Mouse (Mus musculus) heart, postnatal 4 days (tissue): ENCODE results near the gene Tmem184c. TPM values are rescaled to one million over a fixed set of nuclear protein-coding genes. Genes with fewer than 3 reads are reported as not detected.
A peak's percentile ranks its signal among the peaks of the same experiment; 100 is the strongest.

Experiments used
- DNase-seq: peaks from one replicate; pipeline ENCODE4 v3.0.0; 2021
- total RNA-seq, 2 experiments: library from RNA; stranded (reverse); gene quantifications; 2 replicates each; pipeline ENCODE4 v1.2.3; 2021

Tmem184c gene
- total RNA-seq = 10 to 100 TPM; 15.5 to 18.3 TPM

DNA sequence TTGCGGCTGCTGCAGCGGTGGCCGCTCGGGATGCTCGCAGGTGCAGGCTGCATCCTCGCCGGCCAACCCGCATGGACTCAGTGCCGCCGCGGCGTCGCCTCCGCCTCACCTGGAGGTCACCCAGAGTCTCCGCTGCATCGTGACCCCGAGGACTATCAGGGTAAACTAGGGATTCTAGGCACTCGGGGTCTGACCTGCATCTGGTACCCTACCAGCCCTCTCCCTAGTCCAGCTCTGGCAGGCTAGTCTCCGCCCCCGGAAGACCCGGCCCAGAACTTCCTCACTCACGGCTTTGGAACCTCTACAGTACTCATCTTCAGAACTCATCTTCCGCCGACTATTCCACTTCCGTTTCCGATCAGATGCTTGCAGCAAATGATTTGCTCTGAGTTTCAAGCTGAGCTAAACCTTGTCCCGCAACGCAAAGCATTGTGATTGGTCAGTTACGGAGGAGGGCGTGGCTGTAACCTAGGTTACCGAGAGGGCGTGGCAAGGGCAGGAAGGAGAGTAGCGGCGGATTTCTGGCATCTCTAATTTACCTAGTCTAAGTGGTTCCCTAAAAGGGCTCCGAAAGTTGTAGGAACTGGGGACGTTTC is at the start of gene Tmem184c:
TSS of gene Tmem184c (minus strand) at position 325 of the 596 bp plus-strand sequence.
- DNase-seq = peak; percentile 98

DNA sequence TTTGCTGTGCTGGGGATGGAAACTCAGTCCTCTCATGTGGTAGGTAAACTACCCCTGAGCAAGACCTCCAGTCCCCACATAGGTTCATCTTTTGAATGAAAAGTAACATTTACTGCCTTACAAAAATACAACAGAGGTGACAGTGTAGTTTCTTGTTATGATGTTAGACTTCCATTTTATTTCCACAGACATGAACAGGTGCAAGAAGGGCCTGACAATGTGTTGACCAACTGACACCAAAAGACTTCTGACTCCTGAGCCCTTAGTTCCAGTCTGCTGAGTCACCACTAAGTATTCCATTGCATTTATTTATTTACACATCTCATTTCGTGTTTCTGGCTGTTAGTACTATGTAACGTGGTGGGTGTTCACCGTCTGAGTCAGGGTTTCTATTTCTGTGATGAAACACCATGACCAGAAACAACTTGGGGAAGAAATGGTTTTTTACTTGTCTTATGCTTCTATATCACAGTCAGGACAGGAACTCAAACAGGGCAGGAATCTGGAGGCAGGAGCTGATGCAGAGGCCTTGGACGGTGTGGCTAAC is 49.1 kb upstream of the Tmem184c start:
- no peak for DNase-seq

DNA sequence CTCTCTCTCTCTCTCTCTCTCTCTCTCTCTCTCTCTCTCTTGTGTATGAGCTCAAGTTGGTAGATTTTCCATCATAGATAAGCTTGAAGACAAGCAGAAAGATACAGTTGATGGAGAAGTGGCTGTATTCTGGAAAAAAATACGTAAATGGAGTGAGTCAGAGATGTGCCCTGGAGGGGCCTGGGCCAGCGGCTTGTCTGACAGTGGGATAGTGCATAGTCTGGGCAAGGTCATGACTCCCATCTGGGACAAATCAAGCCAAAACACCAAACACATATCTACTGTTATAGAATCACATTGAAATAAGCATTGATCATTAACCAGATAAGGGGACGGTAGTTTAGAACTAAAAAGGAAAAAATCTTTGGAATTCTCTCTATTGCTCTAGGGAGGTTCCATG is 47.9 kb upstream of the Tmem184c start:
- no peak for DNase-seq

DNA sequence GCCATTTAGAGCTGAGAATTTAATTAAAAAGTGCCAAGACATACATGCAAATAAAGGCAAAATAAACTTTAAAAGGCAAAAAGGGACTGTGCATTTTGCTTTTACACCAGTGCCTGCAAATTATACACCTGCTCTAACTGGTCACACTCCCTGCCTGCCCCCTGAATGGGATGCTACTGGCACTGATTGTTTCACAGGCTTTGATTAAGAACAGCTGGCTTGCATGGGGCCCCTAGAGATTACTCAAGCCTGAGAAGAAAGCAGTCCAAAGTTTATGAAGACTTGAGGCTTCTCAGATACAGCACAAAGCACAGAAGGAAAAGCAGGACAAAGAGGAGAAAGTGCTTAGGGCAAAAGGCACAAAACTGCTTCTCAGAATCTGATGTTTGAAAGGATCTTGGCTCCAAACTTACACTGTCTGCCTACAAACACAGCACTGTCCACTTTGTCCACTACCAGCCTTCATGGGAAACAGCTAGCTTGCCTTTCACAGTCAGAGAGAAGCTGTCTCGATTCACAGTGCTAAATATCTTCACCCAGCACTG is 40.2 kb upstream of the Tmem184c start:
- DNase-seq = no peak

DNA sequence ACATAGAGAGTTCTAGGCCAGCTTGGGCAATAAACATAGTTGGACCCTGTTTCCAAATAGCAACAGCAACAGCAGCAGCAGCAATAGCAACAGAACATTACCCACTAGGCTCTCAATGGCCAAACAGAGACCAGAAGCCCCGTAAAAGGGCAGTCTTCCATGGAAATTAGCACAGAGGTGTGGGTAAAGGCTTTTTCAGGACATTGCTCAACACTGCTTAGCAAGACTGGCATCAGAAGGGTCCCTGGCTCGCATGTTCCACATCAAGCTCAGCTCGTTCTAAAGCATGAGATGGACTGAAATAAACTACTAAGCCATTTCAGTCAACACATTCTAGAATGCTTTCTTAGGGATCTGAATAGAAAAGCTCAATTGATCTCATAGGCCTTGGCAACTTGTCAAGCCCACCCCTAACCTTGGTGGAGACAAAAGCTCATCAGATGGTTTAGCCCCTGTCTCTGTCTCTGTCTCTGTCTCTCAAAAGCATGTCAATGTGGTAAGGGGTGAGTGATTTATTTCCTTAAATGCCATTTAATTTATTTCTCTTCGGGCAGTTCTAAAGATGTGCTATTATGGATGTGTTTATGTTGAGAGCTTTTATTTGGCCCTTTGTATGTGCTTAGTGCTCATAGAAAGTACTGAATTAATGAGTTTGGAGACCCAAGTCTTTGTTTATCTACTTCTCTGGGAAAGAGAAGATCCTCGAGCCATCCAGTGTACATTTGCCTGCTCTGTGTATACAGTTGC is 29.8 kb upstream of the Tmem184c start:
- no peak for DNase-seq

DNA sequence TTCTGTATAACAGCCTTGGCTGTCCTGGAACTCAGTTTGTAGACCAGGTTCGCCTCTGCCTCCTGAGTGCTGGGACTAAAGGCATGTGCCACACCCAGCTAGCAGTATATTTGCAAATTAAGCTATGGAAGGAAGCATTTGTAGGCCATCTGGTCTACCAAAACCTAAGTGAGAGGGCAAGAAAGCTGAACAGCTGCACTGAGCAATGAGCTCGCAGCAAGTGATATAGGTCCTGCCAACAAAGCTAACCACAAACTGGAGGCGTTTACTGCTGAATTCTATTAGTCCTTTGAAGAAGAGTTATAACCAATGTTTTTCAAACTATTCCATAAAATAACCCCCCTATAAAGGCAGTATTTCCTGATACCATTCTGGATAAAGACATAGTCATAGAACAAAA is 27.1 kb upstream of the Tmem184c start:
- DNase-seq = no peak

DNA sequence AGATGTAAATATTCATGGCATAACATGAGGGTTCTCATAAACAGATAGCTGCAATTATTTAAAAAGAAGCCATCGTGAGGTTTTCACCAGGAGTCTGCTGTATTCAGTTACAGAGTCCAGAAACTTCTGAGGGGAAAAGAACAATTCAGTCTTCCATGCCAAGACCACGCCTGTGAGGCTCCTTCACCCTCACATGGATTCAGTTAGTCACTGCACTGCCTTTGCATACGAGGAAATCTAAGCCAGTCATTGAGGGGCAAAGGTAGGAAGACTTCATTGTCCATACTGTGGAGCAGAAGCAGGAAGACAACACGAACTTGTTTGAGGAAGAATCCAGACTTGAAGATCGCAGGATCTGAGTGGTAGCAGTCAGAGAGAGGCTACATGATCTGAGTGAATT is 23.5 kb upstream of the Tmem184c start:
- DNase-seq = no peak

DNA sequence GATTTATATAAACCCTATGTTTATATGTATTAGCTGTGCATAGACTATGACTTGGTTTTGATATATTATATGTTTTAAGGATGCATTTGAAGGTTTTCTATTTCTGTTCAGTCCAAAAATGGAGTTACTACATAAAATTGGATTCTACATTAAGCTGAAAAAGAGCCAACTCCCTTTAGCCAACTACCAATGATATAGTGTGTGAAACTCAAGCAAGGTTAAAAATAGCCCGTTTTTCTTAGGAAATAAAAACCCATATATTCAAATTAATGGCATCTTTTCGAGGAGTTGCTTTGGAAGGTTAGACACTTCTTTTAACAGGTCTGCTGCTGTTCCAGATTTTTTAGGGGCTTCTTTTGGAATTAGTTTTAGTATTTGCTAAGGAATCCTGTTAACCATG is 22.7 kb upstream of the Tmem184c start:
- DNase-seq = no peak

DNA sequence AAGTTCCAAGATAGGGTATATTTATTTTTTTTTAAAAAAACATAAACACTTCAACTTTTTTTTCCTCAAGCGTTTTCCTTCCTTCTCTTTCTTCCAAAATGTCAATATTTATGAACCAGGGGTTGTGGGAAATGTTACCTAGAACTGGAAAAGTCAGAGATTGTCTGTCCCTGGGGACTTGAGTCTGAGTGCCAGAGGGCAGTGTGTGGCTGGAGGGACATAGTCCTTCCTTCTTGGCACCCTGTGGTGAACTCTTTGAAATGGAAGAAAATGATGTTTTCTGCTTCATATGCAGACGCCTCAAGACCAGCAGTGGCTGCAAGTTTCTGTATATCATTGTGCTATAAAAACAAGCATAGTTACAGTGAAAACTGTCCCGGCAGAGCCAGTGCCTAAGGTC is 20.2 kb upstream of the Tmem184c start:
- no peak for DNase-seq

DNA sequence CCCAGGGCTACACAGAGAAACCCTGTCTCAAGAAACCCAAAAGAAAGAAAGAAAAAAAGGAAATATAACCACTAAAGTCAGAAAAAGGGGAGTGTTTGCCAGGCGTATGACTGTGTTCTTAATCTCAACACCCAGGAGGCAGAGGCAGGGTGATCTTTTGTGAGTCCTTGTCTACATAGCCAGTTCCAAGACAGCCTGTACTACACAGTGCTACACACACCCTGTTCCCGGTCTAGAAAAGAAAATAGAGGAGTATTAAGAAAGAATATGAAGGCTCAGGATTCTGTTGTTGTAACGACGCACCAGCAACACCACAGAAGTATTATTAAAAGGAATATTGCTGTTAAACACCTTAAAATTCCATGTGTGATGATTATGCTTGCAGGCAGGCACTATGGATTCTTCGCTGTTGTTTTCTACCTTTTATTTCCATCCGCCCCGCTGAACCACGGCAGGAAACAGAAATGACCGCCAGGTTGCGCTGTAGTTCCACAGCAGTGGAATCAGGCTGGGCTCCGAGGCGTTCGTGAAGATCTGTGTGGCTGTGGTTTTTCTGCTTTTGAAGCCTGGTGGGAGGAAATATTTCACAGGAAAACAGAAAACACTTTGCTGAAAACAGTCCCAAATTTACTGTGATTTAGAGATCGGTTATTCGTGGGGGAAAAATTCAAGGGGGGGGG is 19.5 kb upstream of the Tmem184c start:
- DNase-seq = peak; percentile 92

DNA sequence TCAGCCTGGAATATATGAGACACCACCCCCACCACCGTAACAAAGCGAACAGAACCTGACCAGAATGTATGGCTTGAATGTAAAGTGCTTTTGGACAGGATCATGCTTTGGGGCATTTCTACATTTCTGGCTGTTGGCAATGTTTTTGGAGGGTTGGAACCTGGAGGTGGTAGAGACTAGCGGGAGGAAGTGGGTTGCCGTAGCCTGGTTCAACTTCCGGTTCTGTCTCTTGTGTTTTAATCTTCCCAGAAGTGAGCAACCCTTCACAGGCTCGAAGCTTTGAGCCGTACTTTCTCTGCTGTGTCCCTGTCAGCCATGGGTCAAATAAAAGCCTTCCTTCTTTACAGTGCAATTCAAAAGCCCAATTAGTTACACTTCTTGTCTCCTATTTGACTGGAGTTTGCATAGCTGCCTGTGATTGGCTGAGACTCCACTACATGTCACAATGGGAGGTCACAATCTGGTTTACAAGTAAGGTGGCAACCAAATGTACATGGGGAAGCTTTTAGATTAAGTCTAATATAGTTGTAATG is 13.2 kb upstream of the Tmem184c start:
- DNase-seq = no peak

DNA sequence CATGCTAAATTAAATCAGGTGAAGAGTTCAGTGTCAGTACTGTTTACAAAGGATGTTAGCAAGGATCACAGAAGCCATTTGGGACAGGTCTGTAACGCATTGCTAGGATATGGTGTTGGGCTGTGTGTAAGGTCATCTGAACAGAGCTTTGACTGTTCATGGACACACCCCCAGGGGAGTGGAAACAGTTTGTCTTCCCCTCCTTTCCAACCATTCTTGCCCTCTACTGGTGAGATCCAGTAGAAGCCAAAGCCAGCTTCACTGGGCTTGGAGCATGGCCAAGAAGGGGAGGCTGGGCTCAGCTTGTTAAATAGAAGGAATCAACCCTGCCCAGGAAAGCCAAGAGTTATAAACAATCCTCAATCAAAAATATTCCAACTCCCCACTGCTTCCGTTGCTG is 7.4 kb upstream of the Tmem184c start:
- DNase-seq = peak; percentile 76

DNA sequence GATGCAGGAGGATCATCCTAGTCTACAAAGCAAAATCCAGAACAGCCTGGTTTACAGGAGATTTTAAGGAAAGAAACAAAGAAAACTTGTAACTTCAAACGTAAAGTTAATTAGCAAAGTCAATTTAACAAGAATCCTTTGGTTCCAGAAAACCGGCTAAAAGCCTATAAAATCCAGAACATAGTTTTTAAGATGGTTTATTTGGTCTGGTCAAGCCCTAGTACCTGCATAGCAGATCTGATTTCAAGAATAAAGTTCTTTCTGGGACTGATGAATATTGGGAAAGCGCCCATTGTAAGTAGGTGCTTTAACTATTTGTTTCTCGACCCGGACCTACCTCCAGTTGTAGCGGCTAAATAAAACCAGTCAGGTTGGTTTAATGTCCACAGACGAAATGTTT is 877 bp downstream of the Tmem184c start:
- DNase-seq = no peak

DNA sequence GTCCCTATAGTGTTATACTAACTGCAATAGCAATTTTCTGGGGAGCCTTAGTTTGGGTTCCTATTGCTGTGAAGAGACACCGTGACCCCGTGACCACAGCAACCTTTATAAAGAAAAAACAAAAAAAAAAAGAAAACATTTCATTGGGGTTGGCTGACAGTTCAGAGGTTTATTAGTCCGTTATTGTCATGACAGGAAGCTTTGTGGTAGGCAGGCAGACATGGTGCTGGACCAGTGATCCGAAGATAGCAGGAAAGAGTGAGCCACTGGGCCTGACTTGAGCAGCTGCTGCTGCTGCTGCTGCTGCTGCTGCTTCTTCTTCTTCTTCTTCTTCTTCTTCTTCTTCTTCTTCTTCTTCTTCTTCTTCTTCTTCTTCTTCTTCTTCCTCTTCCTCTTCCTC is 26.3 kb downstream of the Tmem184c start:
- DNase-seq = no peak

DNA sequence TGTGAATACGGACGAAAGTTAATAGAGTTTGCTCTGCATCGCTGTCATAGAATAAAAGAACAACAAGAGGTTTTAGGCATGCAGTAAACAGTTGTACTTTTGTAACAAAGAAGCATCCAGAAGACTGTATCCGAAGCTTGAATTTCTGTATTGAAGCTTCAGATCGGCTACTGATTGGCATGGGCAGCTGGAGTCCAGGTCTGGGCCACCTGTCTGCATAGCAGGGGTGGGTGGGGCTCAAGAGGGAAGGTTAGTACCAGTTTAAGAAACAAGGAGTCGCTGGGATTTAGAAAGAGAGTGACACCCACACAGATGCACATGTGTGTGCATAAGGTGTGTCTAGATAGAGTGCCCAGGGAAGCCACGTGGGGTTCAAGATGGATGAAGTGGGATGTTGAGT is 32.8 kb downstream of the Tmem184c start:
- DNase-seq = no peak

DNA sequence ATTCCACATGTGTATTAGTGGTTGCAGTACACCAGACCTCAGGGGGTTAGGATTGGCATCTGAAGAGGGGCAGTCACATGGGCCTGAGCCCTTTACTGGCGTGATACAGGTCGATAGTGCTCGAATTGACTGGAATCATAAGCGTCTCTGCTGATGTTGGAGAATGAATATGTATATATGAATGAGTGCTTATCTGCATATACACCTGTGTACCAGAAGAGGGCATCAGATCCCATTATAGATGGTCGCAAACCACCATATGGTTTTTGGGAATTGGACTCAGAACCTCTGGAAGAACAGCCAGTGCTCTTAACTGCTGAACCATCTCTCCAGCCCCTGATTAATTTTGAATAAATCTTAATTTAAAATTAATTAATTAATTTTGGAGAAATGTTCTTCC is 36.3 kb downstream of the Tmem184c start:
- DNase-seq = no peak

DNA sequence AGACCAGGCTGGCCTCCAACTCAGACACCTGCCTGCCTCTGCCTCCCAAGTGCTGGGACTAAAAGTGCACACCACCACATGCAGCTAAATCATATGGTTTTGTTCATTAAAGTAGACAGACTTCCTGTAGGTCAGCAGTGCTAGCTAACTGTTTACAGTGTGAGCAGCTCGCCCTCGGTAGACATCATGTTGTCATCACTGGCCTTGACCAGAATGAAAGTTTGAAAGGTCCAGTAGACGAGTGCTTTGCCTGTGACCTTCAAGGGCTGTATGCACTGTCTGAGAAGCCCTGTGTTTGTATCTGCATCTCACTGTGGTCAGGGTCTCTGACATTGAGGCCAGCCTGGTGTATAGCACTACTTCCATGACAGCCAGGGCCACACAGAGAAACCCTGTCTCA is 49.1 kb downstream of the Tmem184c start:
- no peak for DNase-seq

DNA sequence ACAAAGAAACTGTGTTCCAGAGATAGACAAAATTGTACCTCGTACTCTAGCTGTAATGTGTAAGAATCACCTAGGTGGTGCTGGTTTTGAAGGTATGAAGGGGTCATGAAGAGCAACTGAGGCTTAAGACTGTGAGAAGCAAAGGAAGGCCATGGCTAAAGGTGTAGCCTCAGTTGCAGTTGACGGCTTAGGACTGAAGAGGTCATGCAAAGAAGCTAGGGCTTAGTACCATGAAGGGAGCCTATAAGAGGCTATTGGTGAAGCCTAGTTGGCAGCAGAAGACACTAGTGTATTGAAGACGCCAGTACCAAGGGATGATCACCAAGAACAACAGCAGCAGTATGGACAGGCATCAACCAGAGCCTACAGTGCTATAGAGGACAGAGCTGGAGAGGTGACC is 58.0 kb downstream of the Tmem184c start:
- DNase-seq = no peak

DNA sequence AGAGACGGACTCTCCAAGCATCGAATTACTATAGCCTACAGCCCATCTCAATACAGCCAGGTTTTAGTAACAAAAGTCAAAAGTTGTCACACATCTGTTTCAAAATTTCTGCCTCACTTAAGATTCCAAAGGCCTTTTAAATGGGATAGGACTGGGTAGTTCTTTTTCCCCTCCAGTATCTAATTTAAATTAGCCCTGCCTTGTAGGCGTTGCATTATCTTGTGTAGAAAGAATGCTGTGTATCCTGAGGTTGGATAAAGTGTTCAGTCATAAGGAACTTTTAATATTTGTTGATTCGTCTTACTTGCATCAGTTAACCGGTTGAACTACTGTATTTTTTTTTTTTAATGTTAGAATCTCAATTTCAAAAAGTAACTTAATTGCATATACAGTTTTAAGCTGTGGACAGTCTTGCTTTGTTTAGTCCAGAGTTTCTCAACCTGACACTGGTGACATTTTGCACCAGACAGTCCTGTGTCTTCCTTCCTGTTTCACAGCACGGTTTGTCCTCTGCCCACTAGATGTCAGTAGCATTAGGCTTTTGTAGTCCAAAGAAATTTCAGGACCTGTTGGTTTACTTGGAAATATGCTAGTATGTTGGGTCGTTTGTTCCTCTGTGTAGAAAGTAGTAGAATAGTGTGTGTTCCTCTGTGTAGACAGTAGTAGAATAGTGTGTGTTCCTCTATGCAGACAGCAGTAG is 60.5 kb downstream of the Tmem184c start:
- DNase-seq = peak; percentile 41

DNA sequence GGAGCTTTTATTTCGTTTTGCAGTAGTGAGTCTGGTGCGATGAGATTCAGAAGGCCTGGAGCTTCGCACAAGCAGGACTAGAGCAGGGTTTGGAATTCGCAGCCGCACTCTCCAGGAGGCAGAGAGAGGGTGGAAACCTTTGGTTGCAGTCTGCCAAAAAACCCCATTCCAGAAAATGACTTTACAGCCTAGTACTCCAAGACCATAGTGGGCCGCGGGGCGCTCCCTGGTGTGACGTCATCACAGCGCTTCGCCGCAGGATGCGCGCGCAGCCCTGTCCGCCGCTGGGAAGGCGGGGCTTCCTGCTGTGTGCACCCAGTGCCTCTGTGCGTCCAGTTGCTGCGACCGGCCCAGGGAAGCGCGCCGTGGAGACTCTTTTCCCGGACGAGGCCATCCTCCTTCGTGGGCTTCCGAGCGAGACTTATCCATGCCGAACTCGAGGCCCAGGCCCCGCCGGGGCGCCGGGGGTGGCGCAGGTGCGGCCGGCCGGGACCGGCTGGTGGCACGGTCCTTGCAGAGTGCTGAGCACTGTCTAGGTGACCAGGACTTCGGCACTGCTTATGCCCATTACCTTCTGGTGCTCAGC is 61.3 kb downstream of the Tmem184c start, which contains the start of gene Prmt9:
TSS of gene Prmt9 (plus strand) at position 277 of the 586 bp plus-strand sequence.
- peak; percentile 97 for DNase-seq
